ENCODE assay signal across 8 mouse cellular contexts in the genomic region with DNA sequence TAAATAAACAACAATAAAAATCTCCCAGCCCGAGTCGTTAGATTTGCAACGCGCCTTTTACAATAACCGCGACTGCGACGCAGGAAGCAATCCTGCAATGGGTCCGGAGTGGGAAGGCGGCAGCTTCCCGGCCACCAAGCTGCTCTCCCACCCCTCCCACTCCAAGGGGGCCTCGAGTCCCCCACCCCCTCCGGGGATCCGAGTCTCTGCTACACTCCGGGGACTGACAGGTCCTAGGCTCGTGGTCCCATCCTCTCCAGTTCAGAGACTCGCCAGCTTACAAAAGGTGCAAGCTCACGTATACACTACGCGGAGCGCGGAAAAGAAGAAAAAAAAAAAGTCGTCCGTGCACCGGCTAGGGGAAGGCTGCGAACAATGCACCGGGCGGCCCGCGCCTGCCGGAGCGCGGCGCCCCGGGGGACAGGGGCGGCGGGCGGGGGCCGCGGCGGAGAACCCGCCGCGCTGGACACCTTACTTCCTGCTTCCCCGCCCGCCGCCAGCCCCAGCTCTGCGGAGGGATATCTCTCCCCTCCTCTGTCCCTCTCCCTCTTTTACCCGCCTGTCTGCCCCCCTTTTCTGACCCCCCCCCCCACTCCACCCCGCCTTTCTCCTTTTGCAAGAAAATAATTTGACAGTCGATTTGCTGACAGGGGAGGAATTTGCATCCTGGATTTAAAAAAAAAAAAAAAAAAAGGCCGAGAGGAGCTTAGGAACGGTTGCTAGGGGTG.
DNase-seq lines count a peak whose midpoint lies in the region; ATAC-seq lines count a peak whose summit lies in the region.

No protein-coding gene starts in this region.

- ATAC-seq in forebrain, embryonic 11.5 days (replicated peaks; ENCODE audit: low FRiP score): peak; percentile 64
- ATAC-seq in hindbrain, embryonic 14.5 days (ENCODE audit: low FRiP score): peak; percentile 38
- ATAC-seq in liver, embryonic 11.5 days (replicated peaks; ENCODE audit: low FRiP score): peak; percentile 42; the same call in 1 of the 2 replicates

- under 1% methylated on average over 50 of the region's 53 CpGs for WGBS in forebrain, embryonic 11.5 days
- WGBS in hindbrain, embryonic 14.5 days: 0% methylated on average over 40 of the region's 53 CpGs
- under 1% methylated on average over 50 of the region's 53 CpGs for WGBS in liver, embryonic 11.5 days

- no peaks in the 10 kb centered on the region for H3K36me3 ChIP-seq in forebrain, embryonic 11.5 days (ENCODE audit: control insufficient read depth, insufficient read depth, low read length)
- H3K36me3 ChIP-seq in hindbrain, embryonic 14.5 days (replicated peaks; ENCODE audit: control insufficient read depth, insufficient read depth): no peaks in the 10 kb centered on the region
- H3K36me3 ChIP-seq in liver, embryonic 11.5 days (ENCODE audit: control insufficient read depth, insufficient read depth, low read length): no peaks in the 10 kb centered on the region

- H3K4me3 ChIP-seq in forebrain, embryonic 11.5 days (ENCODE audit: low read depth, low read length): peak overlapping the region; percentile 64
- peak overlapping the region; percentile 71 for H3K4me3 ChIP-seq in hindbrain, embryonic 14.5 days (replicated peaks; ENCODE audit: low read length)
- H3K4me3 ChIP-seq in liver, embryonic 11.5 days (ENCODE audit: low read depth, low read length): peak overlapping the region; percentile 64

- intact Hi-C loops in left cerebral cortex, postnatal 14 days (cut with DNase I): loop anchor here (5.0 kb wide), 2 partner anchors 103 to 192 kb away; no protein-coding TSS in a partner anchor

- peak; percentile 56 to 66 for DNase-seq in left cerebral cortex, postnatal 14 days (ENCODE audit: low spot score in 2 of 2)
- no peak for DNase-seq in left cerebral cortex, adult 8-10 months (ENCODE audit: low spot score in 2 of 2)
- DNase-seq in adrenal gland, postnatal 25 days: peak; percentile 73
- DNase-seq in forebrain, embryonic 11.5 days (ENCODE audit: low spot score): peak; percentile 90
- DNase-seq in hindbrain, embryonic 14.5 days (ENCODE audit: low spot score): peak; percentile 64
- peak; percentile 78 for DNase-seq in liver, embryonic 11.5 days (ENCODE audit: low spot score)
- DNase-seq in neural tube, embryonic 10.5 days (ENCODE audit: extremely low spot score, low spot score): peak; percentile 78
- DNase-seq in thymus, postnatal 0 days (ENCODE audit: low spot score): peak; percentile 78

- H3K4me1 ChIP-seq in forebrain, embryonic 11.5 days (replicated peaks; ENCODE audit: control insufficient read depth, insufficient read depth, low read length): peaks cover 9% of the 10 kb centered on the region; the same call in 1 of the 2 replicates
- peaks cover 38% of the 10 kb centered on the region for H3K4me1 ChIP-seq in hindbrain, embryonic 14.5 days (replicated peaks; ENCODE audit: control insufficient read depth, insufficient read depth, low read length)
- peaks cover 9% of the 10 kb centered on the region for H3K4me1 ChIP-seq in liver, embryonic 11.5 days (replicated peaks; ENCODE audit: control insufficient read depth, insufficient read depth, low read length)

- H3K9ac ChIP-seq in forebrain, embryonic 11.5 days (ENCODE audit: low read length): peak overlapping the region; percentile 92
- H3K9ac ChIP-seq in hindbrain, embryonic 14.5 days: peak overlapping the region; percentile 96
- H3K9ac ChIP-seq in liver, embryonic 11.5 days (ENCODE audit: low read depth, low read length): peak overlapping the region; percentile 74

- no peaks in the 10 kb centered on the region for H3K27me3 ChIP-seq in forebrain, embryonic 11.5 days (ENCODE audit: control insufficient read depth, insufficient read depth, low read length)
- no peaks in the 10 kb centered on the region for H3K27me3 ChIP-seq in hindbrain, embryonic 14.5 days (ENCODE audit: control insufficient read depth, insufficient read depth, low read length)
- H3K27me3 ChIP-seq in liver, embryonic 11.5 days (replicated peaks; ENCODE audit: control insufficient read depth, insufficient read depth, low read length): peaks cover 15% of the 10 kb centered on the region

- H3K4me2 ChIP-seq in forebrain, embryonic 11.5 days (ENCODE audit: low read depth, low read length, severe bottlenecking): peak overlapping the region; percentile 90
- peak overlapping the region; percentile 96 for H3K4me2 ChIP-seq in hindbrain, embryonic 14.5 days (replicated peaks)
- H3K4me2 ChIP-seq in liver, embryonic 11.5 days: peak overlapping the region; percentile 96

- H3K27ac ChIP-seq in forebrain, embryonic 11.5 days (ENCODE audit: low read depth, low read length): peak overlapping the region; percentile 98
- H3K27ac ChIP-seq in hindbrain, embryonic 14.5 days: peak overlapping the region; percentile 100
- H3K27ac ChIP-seq in liver, embryonic 11.5 days (ENCODE audit: low read depth, low read length): peak overlapping the region; percentile 93

- H3K9me3 ChIP-seq in forebrain, embryonic 11.5 days (ENCODE audit: control insufficient read depth, low read length): no peaks in the 10 kb centered on the region
- no peaks in the 10 kb centered on the region for H3K9me3 ChIP-seq in hindbrain, embryonic 14.5 days (ENCODE audit: control insufficient read depth, low read length)
- no peaks in the 10 kb centered on the region for H3K9me3 ChIP-seq in liver, embryonic 11.5 days (ENCODE audit: control insufficient read depth, low read length)

Comparison
In these comparisons a context has a peak if more than half of its experiments do, and no peak if none do; other contexts are left out.
1. DNase-seq: peak in left cerebral cortex, postnatal 14 days (2 of 2), adrenal gland, postnatal 25 days (single experiment), forebrain, embryonic 11.5 days (single experiment), hindbrain, embryonic 14.5 days (single experiment), liver, embryonic 11.5 days (single experiment), neural tube, embryonic 10.5 days (single experiment) and thymus, postnatal 0 days (single experiment); none in left cerebral cortex, adult 8-10 months (0 of 2).
2. Peak in every context shown above with its lines, with median percentiles within 50 percentile points of each other: ATAC-seq, H3K27ac ChIP-seq, H3K4me2 ChIP-seq, H3K4me3 ChIP-seq and H3K9ac ChIP-seq.